Mouse (Mus musculus) heart, embryonic 15.5 days (tissue): ENCODE data around the gene Cd300lg. TPM values are rescaled to one million over a fixed set of nuclear protein-coding genes. Genes with fewer than 3 reads are reported as not detected.
A peak's percentile ranks its signal among the peaks of the same experiment; 100 is the strongest.

Experiments
- ATAC-seq: fragments of 200-750 bp; cut with Nextera tagmentation; replicated peaks from 2 replicates; pipeline ENCODE4 v1.8.0; 2017; ENCODE audit warnings: low read depth, moderate TSS enrichment; ENCODE audit not compliant: insufficient number of reproducible peaks, insufficient read depth, low FRiP score
- H3K27ac ChIP-seq: fragments of 300-500 bp; sonication (generic); 2 replicates; pipeline ENCODE4 v1.5.1; 2015; ENCODE audit warnings: mild to moderate bottlenecking, inconsistent platforms
- H3K27me3 ChIP-seq: fragments of 300-500 bp; sonication (generic); 2 replicates; pipeline ENCODE4 v1.6.1; 2015; ENCODE audit warnings: inconsistent platforms
- H3K36me3 ChIP-seq: fragments of 300-500 bp; sonication (generic); 2 replicates; pipeline ENCODE4 v1.6.1; 2015; ENCODE audit warnings: mild to moderate bottlenecking, inconsistent platforms
- H3K4me1 ChIP-seq: fragments of 300-500 bp; sonication (generic); replicated peaks from 2 replicates; pipeline ENCODE4 v1.6.1; 2015; ENCODE audit warnings: inconsistent platforms
- H3K4me2 ChIP-seq: fragments of 300-500 bp; sonication (generic); 2 replicates; pipeline ENCODE4 v1.6.1; 2015; ENCODE audit warnings: inconsistent platforms, mild to moderate bottlenecking, moderate library complexity
- H3K4me3 ChIP-seq: fragments of 300-500 bp; sonication (generic); 2 replicates; pipeline ENCODE4 v1.5.1; 2015; ENCODE audit warnings: mild to moderate bottlenecking, inconsistent platforms
- H3K9ac ChIP-seq: fragments of 300-500 bp; sonication (generic); 2 replicates; pipeline ENCODE4 v1.6.1; 2015; ENCODE audit warnings: mild to moderate bottlenecking, inconsistent platforms
- H3K9me3 ChIP-seq: fragments of 300-500 bp; sonication (generic); replicated peaks from 2 replicates; pipeline ENCODE4 v1.6.1; 2016; ENCODE audit warnings: inconsistent platforms
- WGBS: fragments of 180-500 bp; shearing (Covaris S2); methylation state at CpG from one replicate; pipeline ENCODE4 v1.1.7; 2015; ENCODE audit warnings: mixed read lengths; 5-methylcytosine and 5-hydroxymethylcytosine counted together
- polyA plus RNA-seq: library from polyadenylated mRNA; unstranded; fragments of >200 nt; fragmentation: Nextera tagmentation; extraction: Ambion mirVana; gene quantifications from 2 replicates; pipeline ENCODE4 v1.2.1, GENCODE M21; 2015

Cd300lg gene
- polyA plus RNA-seq, 1 experiment from 2014 or later: 8.4 TPM

DNA sequence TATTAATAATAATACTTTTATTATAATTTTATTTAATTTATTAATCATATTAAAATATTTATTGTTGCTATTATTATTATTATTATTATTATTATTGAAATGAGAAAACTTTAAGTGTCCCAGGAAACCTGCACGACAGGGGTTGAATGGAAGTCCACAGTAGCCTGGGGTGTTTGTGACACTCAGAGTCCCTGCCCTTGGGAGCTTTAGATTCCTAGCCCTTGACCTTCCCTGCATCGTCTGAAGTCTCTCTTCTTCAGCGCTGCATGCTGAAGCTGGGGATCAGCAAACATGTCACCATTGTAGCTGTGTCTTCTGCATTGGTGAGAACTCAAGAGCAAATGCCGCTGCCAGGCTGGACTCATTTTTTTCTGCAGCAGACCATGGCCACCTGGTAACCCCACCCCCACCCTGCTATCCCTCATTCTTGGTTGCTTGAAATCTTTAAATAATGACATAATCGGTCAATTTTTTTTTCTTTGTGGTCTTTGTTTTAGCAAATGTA, 5.8 kb upstream of the Cd300lg start:
- no peaks in the 10 kb centered on the region for H3K9me3 ChIP-seq
- no peak overlapping the region for H3K4me3 ChIP-seq
- no peak for ATAC-seq
- no peak overlapping the region for H3K4me2 ChIP-seq
- no peak overlapping the region for H3K27ac ChIP-seq
- no peaks in the 10 kb centered on the region for H3K36me3 ChIP-seq
- 0 out of 2 replicates have a peak, but pooled peaks cover 4% of the 10 kb centered on the region for H3K4me1 ChIP-seq
- no peaks in the 10 kb centered on the region for H3K27me3 ChIP-seq
- no peak overlapping the region for H3K9ac ChIP-seq
- 63% methylated on average over 5 of the region's 5 CpGs for WGBS

GRCm38 (mm10) chr11:102036336-102036735, 5.0 kb upstream of the Cd300lg start:
- H3K27me3 ChIP-seq: no peaks in the 10 kb centered on the region
- WGBS: 52% methylated on average over 7 of the region's 7 CpGs
- H3K27ac ChIP-seq: no peak overlapping the region
- H3K9ac ChIP-seq: no peak overlapping the region
- H3K4me1 ChIP-seq: 0 out of 2 replicates have a peak, but pooled peaks cover 4% of the 10 kb centered on the region
- no peak overlapping the region for H3K4me2 ChIP-seq
- H3K4me3 ChIP-seq: no peak overlapping the region
- no peak for ATAC-seq
- H3K36me3 ChIP-seq: no peaks in the 10 kb centered on the region
- no peaks in the 10 kb centered on the region for H3K9me3 ChIP-seq

DNA sequence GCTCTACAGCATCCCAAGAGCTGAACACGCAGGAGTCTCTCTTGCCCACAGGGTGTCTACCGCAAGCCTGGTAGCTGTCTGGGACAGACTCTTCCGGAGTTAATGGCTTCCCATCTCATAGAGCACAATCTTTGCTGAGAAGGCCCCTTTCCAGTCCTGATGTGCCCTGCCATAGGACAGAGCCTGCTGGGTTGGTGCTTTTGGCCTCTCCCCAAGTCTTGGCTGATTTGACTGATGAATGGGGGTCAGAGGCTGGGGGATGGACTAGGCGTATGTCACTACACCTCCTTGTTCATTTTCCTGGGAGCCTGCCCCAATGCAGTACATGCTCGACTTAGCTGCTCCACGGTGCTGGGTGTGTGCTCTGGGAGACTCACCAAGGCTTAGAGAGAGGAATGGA, 3.5 kb upstream of the Cd300lg start:
- H3K4me3 ChIP-seq: no peak overlapping the region
- WGBS: 81% methylated on average over 6 of the region's 6 CpGs
- 0 out of 2 replicates have a peak, but pooled peaks cover 4% of the 10 kb centered on the region for H3K4me1 ChIP-seq
- H3K9me3 ChIP-seq: no peaks in the 10 kb centered on the region
- ATAC-seq: no peak
- H3K4me2 ChIP-seq: no peak overlapping the region
- H3K27ac ChIP-seq: no peak overlapping the region
- H3K27me3 ChIP-seq: no peaks in the 10 kb centered on the region
- H3K9ac ChIP-seq: no peak overlapping the region
- H3K36me3 ChIP-seq: no peaks in the 10 kb centered on the region

DNA sequence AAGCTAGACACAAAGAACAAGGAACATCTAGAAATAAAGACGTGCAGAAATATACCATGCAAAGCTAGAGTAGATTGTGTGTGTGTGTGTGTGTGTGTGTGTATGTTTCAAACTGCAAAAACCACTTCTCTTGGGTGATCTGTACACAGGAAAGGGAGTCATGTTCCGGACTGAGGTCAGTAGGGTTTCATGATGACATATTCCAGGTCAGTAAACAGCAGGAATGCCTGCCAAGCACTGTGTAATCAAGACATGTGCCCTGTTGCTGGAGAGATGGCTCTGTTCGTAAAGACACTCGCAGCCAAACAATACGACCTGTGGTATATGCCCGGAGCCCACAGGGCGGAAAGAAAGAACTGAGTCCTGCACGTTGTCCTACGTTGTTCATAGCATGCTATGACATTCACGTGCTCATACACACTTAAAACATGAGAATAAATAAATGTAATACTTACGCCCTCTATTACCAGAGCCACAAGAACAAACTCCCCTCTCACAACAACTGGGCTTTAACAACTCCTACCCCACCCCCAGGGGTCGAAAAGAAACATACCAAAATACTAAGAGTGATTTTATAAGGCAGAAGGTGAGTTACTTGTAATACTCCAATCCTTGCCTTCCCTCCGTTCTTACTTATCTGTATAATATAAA, 1.7 kb upstream of the Cd300lg start:
- ATAC-seq: no peak
- H3K4me2 ChIP-seq: no peak overlapping the region

DNA sequence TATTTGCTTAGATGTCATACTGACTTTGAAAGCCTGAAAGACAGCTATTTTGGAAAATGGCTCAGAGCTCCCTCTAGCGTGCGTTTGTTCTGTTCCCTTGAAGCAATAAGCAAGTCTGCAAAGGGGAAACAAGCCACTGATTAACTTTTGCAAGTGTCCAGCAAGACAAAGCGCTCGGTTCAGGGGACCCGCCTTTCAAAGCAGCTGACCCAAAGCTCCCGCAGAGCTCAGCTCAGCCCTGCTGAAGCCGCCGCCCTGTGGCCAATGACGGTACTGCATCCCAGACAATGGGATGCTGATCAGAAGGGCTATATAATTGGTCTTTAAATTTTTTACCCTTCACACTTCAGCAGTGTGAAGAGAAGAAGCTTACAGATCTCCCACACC, 1.2 kb upstream of the Cd300lg start:
- Histone ChIP-seq H3K27ac (no peak overlapping the region), H3K27me3 (no peaks in the 10 kb centered on the region), H3K36me3 (no peaks in the 10 kb centered on the region), H3K4me1 (0 out of 2 replicates have a peak, but pooled peaks cover 4% of the 10 kb centered on the region), H3K9me3 (no peaks in the 10 kb centered on the region), H3K9ac (no peak overlapping the region), H3K4me3 (no peak overlapping the region), H3K4me2 (no peak overlapping the region)
- ATAC-seq: peak; percentile 88
- under 1% methylated on average over 9 of the region's 9 CpGs for WGBS

More for the DNA sequence above, 1.7 kb upstream of the Cd300lg start:
- H3K9me3 ChIP-seq: no peaks in the 10 kb centered on the region
- H3K36me3 ChIP-seq: no peaks in the 10 kb centered on the region
- H3K9ac ChIP-seq: no peak overlapping the region
- WGBS: 61% methylated on average over 13 of the region's 13 CpGs
- H3K4me1 ChIP-seq: 0 out of 2 replicates have a peak, but pooled peaks cover 4% of the 10 kb centered on the region
- no peak overlapping the region for H3K4me3 ChIP-seq
- H3K27me3 ChIP-seq: no peaks in the 10 kb centered on the region
- no peak overlapping the region for H3K27ac ChIP-seq

GRCm38 (mm10) chr11:102040646-102041045, 663 bp upstream of the Cd300lg start:
- no peak overlapping the region for H3K9ac ChIP-seq
- no peaks in the 10 kb centered on the region for H3K36me3 ChIP-seq
- H3K27me3 ChIP-seq: no peaks in the 10 kb centered on the region
- 71% methylated on average over 4 of the region's 4 CpGs for WGBS
- no peak overlapping the region for H3K27ac ChIP-seq
- H3K4me3 ChIP-seq: no peak overlapping the region
- no peak for ATAC-seq
- no peak overlapping the region for H3K4me2 ChIP-seq
- H3K9me3 ChIP-seq: 0 out of 2 replicates have a peak, but pooled peaks cover 2% of the 10 kb centered on the region
- 0 out of 2 replicates have a peak, but pooled peaks cover 4% of the 10 kb centered on the region for H3K4me1 ChIP-seq

DNA sequence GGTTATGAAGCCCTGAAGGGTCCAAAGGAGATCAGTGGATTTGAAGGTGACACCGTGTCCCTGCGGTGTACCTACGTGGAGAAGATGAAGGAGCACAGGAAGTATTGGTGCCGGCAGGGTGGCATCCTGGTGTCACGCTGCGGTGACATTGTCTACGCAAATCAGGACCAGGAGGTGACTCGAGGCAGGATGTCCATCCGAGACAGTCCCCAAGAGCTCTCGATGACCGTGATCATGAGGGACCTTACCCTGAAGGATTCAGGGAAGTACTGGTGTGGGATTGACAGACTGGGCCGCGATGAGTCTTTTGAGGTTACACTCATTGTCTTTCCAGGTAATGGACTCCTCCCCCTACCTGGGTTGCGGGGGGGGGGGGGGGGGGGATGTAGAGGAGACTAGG, 1.7 kb downstream of the Cd300lg start:
- no peak for ATAC-seq
- 91% methylated on average over 13 of the region's 14 CpGs for WGBS
- Histone ChIP-seq H3K9ac (no peak overlapping the region), H3K36me3 (no peaks in the 10 kb centered on the region), H3K27ac (no peak overlapping the region), H3K27me3 (no peaks in the 10 kb centered on the region), H3K4me2 (no peak overlapping the region), H3K4me1 (0 out of 2 replicates have a peak, but pooled peaks cover 4% of the 10 kb centered on the region), H3K4me3 (no peak overlapping the region), H3K9me3 (0 out of 2 replicates have a peak, but pooled peaks cover 3% of the 10 kb centered on the region)

- Histone ChIP-seq H3K27me3 (no peaks in the 10 kb centered on the region), H3K9me3 (0 out of 2 replicates have a peak, but pooled peaks cover 3% of the 10 kb centered on the region), H3K4me2 (no peak overlapping the region), H3K27ac (no peak overlapping the region), H3K4me3 (no peak overlapping the region), H3K36me3 (no peaks in the 10 kb centered on the region), H3K4me1 (0 out of 2 replicates have a peak, but pooled peaks cover 4% of the 10 kb centered on the region), H3K9ac (no peak overlapping the region)
- ATAC-seq: no peak
- 79% methylated on average over 6 of the region's 6 CpGs for WGBS
Measured at GRCm38 (mm10) chr11:102043381-102043780, 2.1 kb downstream of the Cd300lg start.

- Histone ChIP-seq H3K4me2 (no peak overlapping the region), H3K27me3 (no peaks in the 10 kb centered on the region), H3K9ac (no peak overlapping the region), H3K27ac (no peak overlapping the region), H3K9me3 (0 out of 2 replicates have a peak, but pooled peaks cover 3% of the 10 kb centered on the region), H3K4me3 (no peak overlapping the region), H3K36me3 (no peaks in the 10 kb centered on the region), H3K4me1 (0 out of 2 replicates have a peak, but pooled peaks cover 1% of the 10 kb centered on the region)
- no peak for ATAC-seq
- 72% methylated on average over 7 of the region's 7 CpGs for WGBS
Measured at GRCm38 (mm10) chr11:102044691-102045212, 3.4 kb downstream of the Cd300lg start.

DNA sequence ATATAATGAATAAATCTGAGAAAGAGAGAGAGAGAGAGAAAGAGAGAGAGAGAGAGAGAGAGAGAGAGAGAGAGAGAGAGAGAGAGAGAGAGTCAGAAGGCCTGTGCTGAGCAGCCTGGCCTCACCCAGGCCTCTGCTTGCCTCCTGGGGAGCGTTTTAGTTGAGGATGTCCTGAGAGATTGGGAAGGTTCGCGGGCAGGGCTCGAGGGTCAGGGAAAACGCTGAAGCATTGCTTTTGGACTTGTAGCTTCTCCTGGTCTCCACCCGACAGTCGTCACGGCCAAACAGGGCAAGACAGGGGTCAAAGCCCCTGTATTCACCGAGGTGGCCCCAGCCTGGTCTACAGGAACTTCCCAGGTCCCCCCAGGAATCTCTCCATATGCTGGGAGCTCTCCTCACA, 5.3 kb downstream of the Cd300lg start:
- WGBS: 80% methylated on average over 9 of the region's 9 CpGs
- ATAC-seq: no peak

DNA sequence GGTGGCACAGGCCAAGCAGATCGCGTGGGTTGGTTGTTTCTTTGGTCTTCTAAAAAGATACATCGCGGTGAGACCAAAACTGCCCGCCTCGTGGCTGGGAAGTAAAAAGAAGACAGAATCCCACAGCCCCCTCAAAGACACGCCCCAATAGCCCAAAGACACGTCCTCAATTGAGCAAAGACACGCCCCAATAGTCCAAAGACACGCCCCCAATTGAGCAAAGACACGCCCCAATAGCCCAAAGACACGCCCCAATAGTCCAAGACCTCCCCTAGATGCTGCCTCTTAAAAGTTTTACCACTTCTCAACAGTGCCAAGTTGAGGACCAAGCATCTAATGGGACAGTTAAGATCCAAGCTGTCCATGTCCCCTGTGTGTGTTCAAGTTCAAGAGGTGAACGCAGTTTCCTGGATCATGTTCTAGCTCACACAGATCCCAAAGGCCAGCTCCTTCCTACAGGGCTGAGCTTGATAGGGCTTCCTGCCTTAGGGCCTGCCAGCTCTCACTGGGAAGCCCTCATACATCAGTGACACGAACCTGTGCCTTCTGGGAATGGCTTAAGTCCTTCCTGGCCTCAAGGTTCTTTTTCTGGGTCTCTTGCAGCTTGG, 8.7 kb downstream of the Cd300lg start:
- WGBS: 58% methylated on average over 14 of the region's 14 CpGs
- Histone ChIP-seq H3K27ac (peak overlapping the region; percentile 82; the same call in 1 of the 2 replicates), H3K4me2 (no peak overlapping the region), H3K9ac (no peak overlapping the region), H3K27me3 (no peaks in the 10 kb centered on the region), H3K4me1 (0 out of 2 replicates have a peak, but pooled peaks cover 2% of the 10 kb centered on the region), H3K9me3 (0 out of 2 replicates have a peak, but pooled peaks cover 3% of the 10 kb centered on the region), H3K36me3 (no peaks in the 10 kb centered on the region), H3K4me3 (no peak overlapping the region)
- ATAC-seq: no peak

More for the DNA sequence above, 5.3 kb downstream of the Cd300lg start:
- Histone ChIP-seq H3K4me3 (no peak overlapping the region), H3K27ac (no peak overlapping the region), H3K9me3 (0 out of 2 replicates have a peak, but pooled peaks cover 3% of the 10 kb centered on the region), H3K27me3 (no peaks in the 10 kb centered on the region), H3K4me1 (no peaks in the 10 kb centered on the region), H3K4me2 (no peak overlapping the region), H3K9ac (no peak overlapping the region), H3K36me3 (no peaks in the 10 kb centered on the region)
